Mouse (Mus musculus): ENCODE data around the gene Tmem56.
A peak's percentile ranks its signal among the peaks of the same experiment; 100 is the strongest.

Tmem56 gene

DNA sequence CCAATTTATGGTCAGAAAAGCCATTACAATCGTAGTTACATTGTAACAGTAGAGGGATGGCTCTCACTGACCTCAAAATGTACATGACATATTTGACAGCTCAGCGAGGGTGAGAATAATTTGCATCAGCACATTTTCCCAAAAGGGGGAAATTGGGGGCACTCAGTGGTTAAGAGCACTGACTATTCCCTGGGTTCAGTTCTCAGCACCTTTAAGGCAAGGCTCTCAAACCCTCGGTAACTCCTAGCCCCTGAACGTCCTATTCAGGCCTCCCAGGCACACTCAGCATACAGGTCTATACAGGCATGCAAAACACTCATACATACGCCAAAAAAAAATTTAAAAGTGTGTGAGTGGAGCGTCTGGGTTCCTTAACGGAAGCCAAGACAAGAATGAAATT is 112.3 kb downstream of the Tmem56 start:
- DNase-seq (ENCODE audit: low spot score in 2 of 2), result no peak

DNA sequence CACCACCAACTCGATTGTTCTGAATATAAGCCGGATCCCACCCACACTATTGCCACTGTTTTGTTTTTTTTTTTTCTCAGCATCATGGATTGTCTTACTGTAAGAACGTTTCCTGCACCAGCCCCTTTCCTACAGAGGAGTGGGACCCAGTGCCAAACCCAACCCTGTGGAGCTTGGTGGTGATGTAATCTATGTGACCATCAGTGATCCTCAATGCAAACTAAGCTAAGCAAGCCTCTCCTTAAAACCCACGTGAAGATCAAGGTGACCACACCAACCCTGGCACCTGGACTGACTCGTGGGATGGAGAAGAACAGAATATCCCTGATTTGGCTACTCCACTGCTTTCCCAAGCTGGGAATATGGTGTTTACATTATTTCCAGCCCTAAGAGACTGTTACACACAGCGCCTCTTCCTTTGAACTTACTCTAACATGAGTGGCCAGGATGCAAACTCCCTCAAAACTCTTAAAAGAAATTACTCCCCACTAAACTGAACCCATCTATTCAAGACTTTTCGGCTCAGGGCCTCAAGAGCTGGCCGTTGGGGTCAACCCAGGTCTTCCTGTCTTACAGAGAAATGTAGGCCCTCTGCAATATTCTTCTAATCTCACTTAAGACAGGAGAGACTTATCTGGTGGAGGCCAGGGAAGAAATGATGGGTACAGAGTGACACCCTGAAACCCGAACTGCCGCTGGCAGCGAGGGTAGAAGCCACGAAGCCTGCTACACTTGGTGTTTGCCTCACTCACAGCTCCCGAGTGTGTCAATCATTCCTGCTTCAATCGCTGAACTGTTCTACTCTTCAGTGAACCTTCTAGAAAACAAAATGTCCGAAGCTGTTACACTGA is 113.6 kb downstream of the Tmem56 start:
- no peak for DNase-seq (ENCODE audit: low spot score in 2 of 2)

DNA sequence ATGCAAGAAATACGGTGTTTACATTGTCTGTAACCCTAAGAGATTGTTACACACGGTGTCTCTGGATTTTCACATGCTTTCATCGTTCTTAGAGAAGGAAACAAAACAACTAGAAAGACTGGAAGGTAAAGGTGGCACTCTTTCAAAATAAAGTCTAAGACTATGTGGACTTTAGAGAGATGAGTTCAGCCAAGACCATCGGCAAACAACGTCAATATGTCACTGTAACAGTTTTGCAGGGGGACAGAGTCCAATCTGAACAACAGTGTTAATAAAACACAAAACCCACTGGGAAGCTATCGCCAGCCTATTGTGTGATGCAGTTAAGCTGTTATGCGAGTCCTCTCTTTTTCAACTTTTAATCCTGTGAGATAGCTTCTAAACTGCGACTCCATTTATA is 114.3 kb downstream of the Tmem56 start:
- DNase-seq (ENCODE audit: low spot score in 2 of 2), result no peak

DNA sequence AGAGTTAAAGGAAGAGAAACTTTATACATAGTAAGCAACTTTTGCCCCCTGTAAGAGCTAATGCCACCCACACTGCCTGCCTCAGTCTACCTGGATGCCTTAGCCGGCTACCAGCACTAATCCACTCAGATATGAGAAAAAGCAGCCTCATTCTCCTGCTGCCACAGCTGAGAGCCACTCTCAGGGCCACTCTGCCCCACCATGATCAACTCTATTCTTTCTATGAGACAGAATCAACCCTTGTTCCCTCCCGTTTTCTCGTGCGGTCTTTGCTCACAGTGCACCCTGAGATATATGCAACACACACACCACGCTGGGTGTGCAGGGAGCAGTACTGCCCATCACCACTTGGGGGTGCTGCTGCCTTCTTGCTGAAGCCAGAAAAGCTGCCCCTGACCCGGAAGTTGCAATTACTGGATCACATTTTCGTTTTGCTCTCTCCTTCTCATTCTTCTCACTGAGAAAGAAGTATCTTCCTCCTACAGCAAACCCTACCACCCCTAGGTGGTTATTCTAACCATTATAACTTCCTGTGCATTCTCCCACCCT is 119.6 kb downstream of the Tmem56 start:
- peak; percentile 79 to 91 for DNase-seq (ENCODE audit: low spot score in 2 of 2)

DNA sequence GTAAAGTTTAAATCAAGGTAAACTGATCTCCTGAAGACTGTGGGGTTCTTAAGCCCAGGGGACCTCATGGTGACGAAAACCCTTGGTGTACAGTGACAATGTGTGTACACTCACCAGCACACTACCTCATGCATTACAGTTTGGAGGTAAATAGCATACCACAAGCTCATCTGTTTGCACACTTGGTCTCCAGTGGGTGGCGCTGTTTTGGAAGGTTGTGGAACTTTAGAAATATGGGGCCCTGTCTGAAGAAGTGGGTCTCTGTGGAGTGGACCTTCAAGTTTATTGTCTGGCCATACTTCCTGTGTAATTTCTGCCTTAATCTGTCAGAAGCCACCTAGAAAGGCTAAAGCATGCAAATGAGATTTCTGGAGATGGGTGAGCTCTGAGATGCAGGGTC is 121.2 kb downstream of the Tmem56 start:
- DNase-seq (ENCODE audit: low spot score in 2 of 2), result peak in 1 of 2 experiments; percentile 70

DNA sequence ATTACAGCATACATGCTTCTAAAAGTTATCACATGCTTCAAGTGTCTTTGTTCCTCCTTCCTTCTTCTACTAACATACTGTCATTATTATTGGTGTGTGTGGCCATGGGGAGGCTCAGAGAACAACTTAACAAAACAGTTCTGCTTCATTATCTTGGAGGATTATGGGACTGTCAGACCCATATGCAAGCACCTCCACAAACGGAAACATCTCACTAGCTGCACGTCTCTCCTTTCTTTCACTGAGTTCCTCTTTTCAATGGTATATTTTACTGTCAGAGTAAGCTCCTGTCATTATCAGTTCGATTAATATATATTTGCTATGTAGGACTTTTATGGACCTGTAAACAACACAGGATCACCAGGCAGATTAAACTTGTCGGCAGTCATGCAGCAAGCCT is 122.5 kb downstream of the Tmem56 start:
- no peak for DNase-seq (ENCODE audit: low spot score in 2 of 2)

DNA sequence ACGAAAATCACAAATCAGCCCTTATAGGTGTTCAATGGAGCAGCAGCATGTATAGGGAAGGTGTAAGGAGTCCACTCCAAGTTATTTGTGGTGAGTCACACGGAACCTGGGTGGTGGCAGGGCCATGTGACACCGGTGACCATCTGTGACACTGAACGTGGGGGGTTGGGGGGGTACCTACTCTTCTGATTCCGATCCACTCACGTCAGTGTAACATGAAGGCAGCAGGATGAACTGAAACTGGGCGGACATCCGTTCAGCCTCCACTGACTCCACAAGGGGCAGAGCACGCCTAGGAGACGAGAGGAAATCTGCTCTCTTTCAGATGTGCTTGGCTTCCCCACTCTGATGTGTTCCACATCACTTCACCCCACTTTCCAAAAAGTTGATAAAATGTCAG is 123.3 kb downstream of the Tmem56 start:
- DNase-seq (ENCODE audit: low spot score in 2 of 2), result no peak

DNA sequence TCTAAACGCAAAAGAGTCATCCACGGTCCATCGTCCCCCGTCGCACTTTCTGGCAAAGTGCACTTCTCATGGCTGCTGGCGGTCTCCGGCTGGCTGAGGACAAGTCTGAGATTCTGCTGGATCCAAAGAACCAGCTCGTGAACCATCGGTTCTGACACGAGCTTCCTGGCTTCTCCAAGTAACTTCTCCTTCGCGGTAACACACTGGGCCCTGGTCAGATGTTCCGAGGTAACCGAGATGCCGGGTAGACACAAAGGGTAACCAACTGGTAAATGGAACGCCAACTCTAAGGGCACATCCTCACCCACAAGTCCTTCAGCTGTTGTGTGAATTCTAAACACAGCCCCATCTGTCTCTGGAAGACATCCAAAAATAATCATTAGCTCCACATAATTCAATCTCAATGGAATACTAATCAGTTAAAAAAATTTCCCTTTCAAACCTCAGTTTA is 124.0 kb downstream of the Tmem56 start:
- DNase-seq (ENCODE audit: low spot score in 2 of 2), result no peak

DNA sequence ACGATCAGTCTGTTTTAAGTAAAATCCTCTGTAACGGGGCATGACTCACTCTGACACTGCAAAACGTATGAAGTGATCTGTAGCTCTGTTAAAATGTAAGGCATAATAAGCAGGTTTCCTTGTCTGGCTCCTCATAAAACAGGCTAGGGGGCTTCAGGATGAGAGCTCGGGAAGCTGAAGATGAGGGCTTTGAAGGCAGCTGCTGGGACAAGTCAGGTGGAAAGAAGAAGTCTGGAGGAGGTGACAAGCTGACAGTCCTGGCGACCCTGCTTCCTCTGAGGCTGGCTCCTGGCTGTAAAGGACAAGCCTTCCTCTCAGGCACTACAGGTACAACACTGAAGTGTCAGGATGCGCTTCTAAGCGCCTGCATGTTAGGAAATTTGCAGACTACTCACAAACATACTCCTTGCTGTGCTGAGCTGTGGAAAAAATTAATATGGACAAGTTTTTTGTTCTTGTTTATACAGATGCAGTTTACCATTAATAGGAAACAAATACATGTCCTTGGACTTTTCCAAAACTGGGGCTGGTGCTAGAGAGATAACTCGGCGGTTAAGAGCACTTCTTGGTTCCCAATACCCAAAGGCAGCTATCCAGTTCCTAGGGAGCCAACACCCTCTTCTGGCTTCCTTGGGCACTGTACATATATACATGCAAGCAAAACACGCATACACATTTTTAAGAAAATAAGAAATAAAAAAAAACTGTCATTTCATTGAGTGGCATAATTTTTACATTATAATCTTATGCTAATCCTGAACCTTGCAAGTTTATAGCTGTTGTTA is 125.2 kb downstream of the Tmem56 start:
- no peak for DNase-seq (ENCODE audit: low spot score in 2 of 2)

DNA sequence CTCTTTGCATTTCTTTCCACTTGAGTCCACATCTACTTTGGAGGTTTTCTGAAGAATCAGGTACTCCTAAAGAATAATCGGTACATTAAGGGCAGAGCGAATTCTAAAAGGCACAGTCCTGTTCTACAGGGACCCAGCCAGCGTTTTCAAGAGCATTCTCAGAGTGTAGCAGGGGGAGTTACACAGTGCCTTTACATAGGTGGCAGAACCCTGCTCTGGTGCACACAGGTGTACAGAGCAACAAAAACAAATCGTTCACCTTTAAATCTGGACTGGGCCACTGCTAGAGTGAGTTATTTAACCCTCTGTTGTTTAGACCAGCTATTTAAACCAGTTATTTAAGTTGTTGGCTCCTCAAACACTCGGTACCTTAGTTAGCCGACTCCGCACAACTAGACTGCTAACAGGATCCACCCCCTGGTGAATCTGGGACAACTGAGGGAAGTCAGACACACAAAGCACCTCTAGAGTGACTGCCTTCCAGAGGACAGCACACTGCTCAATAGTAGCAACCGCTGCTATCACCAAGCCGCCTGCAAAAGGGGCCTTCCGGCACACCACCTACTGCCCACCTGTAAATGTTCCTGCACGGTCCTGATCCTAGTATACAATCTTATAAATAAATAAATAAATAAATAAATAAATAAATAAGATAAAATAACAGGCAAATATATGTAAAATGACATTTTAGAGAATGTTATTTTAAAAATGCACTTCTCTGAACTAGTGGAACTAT is 126.3 kb downstream of the Tmem56 start:
- DNase-seq (ENCODE audit: low spot score in 2 of 2), result no peak

DNA sequence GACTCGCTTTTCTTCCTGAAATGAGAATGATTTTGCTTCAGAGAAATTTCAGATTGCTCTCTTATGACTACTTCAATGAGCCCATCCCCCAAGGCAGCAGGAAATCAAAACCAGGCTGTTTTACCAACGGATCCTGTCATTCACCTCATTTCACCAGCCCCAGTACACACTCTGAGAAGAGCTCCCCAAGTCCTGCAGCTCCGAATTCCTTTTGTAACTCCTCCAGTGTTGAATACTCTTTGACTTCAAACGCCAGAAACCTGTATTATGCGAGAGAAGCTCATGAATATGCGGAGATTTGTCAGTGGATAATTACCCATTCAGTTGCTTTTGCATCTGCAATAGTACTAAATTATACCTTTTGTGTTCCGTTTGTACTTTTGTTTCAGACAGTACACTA is 126.9 kb downstream of the Tmem56 start:
- no peak for DNase-seq (ENCODE audit: low spot score in 2 of 2)

Measured in spleen, postnatal 10 days (tissue).